Mouse (Mus musculus) heart, postnatal 36 days (tissue): ENCODE measurements around the gene Steap3. TPM values are rescaled to one million over a fixed set of nuclear protein-coding genes. Genes with fewer than 3 reads are reported as not detected.

Experiments
- DNase-seq, 2 experiments: peaks; one replicate each; pipeline ENCODE4 v3.0.0; 2021 to 2022
- intact Hi-C: fragments of 180-260 bp; cut with DNase I; formaldehyde crosslinking; loops from one replicate; pipeline ENCODE4 v1.15.1; 2025
- total RNA-seq, 2 experiments: library from RNA; stranded (reverse); gene quantifications; 2 replicates each; pipeline ENCODE4 v1.2.3; 2021

The Steap3 gene
- total RNA-seq, 2 experiments from 2014 or later = 26.4 to 27.9 TPM

DNA sequence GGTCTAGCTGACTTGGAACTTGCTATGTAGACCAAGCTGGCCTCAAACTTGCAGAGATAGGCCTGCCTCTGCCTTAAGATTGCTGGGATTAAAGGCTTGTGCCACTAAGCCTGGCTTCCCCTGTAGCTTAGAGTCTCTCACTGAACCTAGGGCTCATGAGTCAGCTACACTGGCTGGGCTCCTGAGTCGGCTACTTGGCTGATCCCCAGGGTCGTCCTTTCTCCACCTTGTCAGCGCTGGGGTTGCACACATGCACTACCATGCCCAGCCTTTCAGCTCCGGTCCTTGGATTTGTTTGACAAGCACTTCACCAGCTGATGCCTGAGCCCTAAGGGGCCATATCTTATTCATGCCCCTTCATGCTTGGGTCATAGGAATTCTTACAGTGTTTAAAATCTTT, 104.5 kb downstream of the Steap3 start:
- intact Hi-C loops = no loop called here
- no peak for DNase-seq

DNA sequence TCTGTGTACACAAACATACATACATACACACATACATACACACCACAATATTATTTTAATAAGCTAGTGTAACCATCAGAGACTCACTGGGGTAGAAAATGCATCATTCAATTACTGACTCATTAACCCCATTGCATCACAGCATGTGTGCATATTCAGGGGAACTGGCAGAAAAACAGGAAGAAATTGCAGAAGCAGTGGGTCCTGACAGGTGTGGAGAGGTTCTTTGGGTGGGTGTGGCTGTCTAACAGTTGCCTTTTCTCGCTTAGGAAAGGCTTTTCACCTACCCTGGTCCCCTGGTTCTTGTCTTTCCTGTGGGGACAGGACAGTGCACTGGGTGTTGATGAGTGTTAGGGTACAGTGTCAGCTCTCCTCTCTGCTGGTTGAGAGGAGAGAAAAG, 109.9 kb downstream of the Steap3 start:
- intact Hi-C loops = no loop called here
- DNase-seq = no peak

DNA sequence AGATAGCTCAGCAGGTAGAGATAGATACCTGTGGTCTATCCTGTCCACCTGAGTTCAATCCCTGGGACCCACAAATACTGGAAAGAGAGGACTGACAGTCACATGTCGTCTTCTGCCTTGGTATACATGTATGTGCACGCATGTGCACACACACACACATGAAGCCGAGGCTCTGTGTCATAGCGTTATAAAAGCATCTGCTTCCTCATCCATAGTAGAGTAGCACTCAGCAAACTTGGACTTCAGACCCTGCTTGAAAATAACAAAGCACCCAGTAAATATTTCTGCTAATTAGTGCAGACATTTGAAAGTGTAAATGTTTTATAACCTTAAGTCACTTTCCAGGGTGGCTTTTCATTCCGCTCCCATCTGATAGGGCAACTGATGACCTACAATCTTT, 111.0 kb downstream of the Steap3 start:
- DNase-seq = no peak
- intact Hi-C loops = no loop called here

DNA sequence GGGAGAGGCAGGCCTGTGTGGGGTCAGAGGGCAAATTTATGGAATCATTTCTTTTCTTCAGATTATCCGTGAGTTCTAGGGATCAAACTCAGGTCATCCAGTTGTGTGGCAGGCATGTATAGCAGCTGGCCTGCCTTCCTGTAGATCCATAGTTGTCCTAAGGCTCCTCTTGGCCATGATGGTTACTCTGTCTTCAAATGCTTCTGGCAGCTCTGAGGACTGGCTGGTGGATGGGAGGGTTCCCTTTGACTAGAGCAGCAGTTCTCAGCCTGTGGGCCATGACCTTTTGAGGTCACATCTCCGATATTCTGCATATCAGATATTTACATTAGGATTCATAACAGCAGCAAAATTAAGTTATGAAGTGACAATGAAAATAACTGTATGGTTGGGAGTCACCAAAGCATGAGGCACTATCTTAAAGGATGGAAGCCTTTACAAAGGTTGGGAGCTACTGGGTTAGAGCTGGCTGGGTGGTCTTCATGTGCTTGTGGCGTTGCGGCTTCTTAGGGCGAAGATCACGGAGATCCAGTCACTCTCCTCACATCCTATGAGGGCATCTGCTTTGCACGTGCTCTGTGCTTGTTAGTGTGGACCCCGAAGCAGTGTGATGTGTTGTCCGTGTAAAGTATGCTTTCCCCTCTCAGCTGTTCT, 113.9 kb downstream of the Steap3 start:
- intact Hi-C loops = no loop called here
- DNase-seq = no peak

DNA sequence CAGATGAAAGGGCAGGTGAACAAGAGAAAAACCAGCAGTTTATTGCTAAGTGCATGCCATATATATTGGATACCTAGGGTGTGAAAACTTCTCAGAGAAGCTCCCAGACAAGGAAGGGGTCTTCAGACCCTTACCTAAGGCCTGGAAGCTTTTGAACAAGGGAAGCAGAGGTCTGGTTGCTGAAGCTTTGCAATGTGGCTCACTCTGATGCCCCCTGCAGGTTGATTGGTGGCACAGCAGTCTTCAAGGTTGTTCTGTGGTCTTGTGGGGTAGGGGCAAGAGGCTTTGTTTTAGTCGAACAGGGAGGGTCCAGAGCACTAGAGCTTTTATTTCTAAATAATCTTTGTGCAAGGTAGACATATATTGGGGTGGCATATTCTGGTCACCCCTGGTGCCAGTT, 117.2 kb downstream of the Steap3 start:
- peak; percentile 21 to 31 for DNase-seq
- intact Hi-C loops = loop anchor here (1.0 to 2.0 kb wide), 2 partner anchors 57 to 123 kb away; no protein-coding TSS in a partner anchor

DNA sequence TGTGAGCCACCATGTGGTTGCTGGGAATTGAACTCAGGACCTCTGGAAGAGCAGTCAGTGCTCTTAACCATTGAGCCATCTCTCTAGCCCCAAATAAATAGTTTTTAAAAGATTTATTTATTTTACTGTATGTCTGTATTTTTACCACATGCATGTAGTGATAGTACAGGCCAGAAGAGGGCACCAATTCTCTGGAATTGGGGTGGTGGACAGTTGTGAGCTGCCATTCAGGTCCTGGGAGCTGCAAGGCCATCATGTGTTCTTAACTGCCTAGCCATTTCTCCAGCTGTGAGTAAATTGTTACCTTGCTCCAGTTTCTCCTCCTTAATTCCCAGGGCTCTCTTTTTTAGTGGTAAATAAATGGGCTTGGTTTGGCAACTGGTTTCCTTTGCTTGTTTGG, 118.3 kb downstream of the Steap3 start:
- intact Hi-C loops = loop anchor here (2.0 to 5.0 kb wide), 2 partner anchors 121 to 398 kb away; no protein-coding TSS in a partner anchor
- DNase-seq = peak; percentile 27 to 32

DNA sequence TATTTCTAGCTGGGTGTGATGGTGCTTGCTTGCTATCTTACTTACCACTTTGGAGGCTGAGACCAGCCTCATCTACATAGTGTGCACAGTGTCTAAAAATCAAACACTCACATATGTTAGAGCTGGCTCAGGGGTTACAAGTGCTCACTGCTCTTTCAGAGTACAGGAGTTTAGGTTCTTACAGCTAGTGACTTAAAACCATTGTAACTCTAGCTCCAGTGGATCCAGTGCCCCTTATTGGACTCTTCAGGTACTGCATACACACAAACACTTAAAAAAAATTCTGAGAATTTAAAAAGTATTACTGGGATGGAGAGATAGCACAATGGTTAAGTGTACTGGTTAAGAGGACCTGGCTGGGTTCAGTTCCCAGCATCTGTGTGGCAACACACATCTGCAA, 125.5 kb downstream of the Steap3 start:
- no peak for DNase-seq
- intact Hi-C loops = loop anchor here (2.0 kb wide), 1 partner anchor 48 kb away; no protein-coding TSS in a partner anchor

DNA sequence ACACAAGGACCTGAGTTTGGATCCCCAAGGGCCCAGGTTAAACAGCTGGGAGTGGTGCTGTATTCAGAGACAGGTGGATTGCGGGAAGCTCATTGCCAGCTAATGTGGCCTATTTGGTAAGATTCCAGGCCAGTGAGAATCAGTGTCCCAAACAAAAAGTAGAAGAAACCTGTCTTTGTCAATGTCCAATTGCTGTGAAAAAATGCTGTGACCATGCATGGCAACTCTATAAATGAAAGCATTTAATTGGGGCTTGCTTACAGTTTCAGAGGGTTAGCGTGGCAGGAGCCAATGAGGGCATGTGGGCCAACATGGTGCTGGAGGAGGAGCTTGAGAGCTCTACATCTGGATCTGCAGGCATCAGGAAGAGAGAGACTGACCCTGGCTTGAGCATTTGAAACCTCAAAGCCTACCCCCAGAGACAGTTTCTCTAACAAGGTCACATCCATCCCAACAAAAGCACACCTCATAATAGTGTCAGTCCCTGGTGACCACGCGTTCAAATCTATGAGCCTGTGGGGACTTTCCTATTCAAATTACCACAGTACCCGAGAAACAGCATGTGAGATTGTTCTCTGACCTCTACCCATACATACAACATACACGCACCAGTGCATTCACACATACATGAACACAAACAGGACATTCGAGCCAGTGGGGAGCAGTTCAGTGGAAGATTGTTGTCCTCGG, 126.8 kb downstream of the Steap3 start:
- no peak for DNase-seq
- intact Hi-C loops = loop anchor here (2.0 kb wide), 1 partner anchor 47 kb away; no protein-coding TSS in a partner anchor

DNA sequence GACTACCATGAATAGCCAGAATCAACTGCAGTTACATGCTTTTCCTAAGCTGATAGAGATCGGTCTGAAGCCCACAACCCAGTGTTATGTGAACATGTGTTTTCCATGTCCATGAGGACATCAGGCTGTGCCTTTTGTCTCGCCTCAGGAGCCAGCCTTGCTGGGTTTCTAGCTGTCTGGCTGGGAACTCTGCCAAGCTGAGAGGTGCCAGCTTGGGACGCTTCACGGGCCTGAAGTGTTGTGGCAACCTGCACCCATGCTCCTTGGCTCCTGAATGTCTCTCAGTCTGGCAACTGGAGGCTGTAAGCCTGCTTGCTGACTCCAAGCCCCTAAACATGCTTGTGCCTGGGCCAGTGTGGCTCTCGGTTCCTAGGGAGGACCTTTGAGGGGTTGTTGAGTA, 130.0 kb downstream of the Steap3 start:
- intact Hi-C loops = no loop called here

More for the DNA sequence above, 130.0 kb downstream of the Steap3 start:
- peak; percentile 58 for DNase-seq

Other genes with a start within 250 kb of the Steap3 start
- gene Tmem37, start 198.6 kb downstream of the Steap3 start, total RNA-seq = 1 to 10 TPM; 5.4 to 8.8 TPM
- gene Dbi, start 151.6 kb downstream of the Steap3 start, total RNA-seq = 100 to 1,000 TPM; 268 to 306 TPM
- 1 to 10 TPM; 4.3 to 7.5 TPM for gene 3110009E18Rik, start 151.5 kb downstream of the Steap3 start, total RNA-seq
- gene C1ql2, start 67.9 kb upstream of the Steap3 start, total RNA-seq = not detected
- gene Marco, start 232.3 kb upstream of the Steap3 start, total RNA-seq = under 1 TPM; 0.14 to 0.16 TPM